Mouse (Mus musculus) midbrain, embryonic 16.5 days (tissue): ENCODE results near the gene Nfkbib. TPM values are rescaled to one million over a fixed set of nuclear protein-coding genes. Genes with fewer than 3 reads are reported as not detected.

Experiments used
- ATAC-seq: fragments of 200-750 bp; cut with Nextera tagmentation; 2 replicates; pipeline ENCODE4 v1.8.0; 2017; ENCODE audit warnings: moderate TSS enrichment
- H3K27ac ChIP-seq: fragments of 300-500 bp; sonication (generic); 2 replicates; pipeline ENCODE4 v1.5.1; 2014; ENCODE audit warnings: mild to moderate bottlenecking, low read length, mixed read lengths
- H3K27me3 ChIP-seq: fragments of 300-500 bp; sonication (generic); 2 replicates; pipeline ENCODE4 v1.6.1; 2014; ENCODE audit warnings: low read depth, low read length, mixed read lengths; ENCODE audit not compliant: control insufficient read depth, insufficient read depth
- H3K36me3 ChIP-seq: fragments of 300-500 bp; sonication (generic); 2 replicates; pipeline ENCODE4 v1.6.1; 2014; ENCODE audit warnings: mild to moderate bottlenecking, low read length, moderate library complexity, mixed read lengths; ENCODE audit not compliant: control insufficient read depth, insufficient read depth
- H3K4me1 ChIP-seq: fragments of 300-500 bp; sonication (generic); 2 replicates; pipeline ENCODE4 v1.6.1; 2014; ENCODE audit warnings: mild to moderate bottlenecking, low read length, mixed read lengths; ENCODE audit not compliant: control insufficient read depth, insufficient read depth
- H3K4me2 ChIP-seq: fragments of 300-500 bp; sonication (generic); 2 replicates; pipeline ENCODE4 v1.6.1; 2014; ENCODE audit warnings: mild to moderate bottlenecking, low read length, mixed read lengths
- H3K4me3 ChIP-seq: fragments of 300-500 bp; sonication (generic); 2 replicates; pipeline ENCODE4 v1.5.1; 2014; ENCODE audit warnings: low read depth, mild to moderate bottlenecking, low read length, moderate library complexity, mixed read lengths
- H3K9ac ChIP-seq: fragments of 300-500 bp; sonication (generic); 2 replicates; pipeline ENCODE4 v1.6.1; 2014; ENCODE audit warnings: low read depth, low read length, mixed read lengths
- H3K9me3 ChIP-seq: fragments of 300-500 bp; sonication (generic); replicated peaks from 2 replicates; pipeline ENCODE4 v1.6.1; 2014; ENCODE audit warnings: mild to moderate bottlenecking, low read length, mixed read lengths; ENCODE audit not compliant: control insufficient read depth, poor library complexity, severe bottlenecking
- WGBS: fragments of 180-500 bp; shearing (Covaris S2); extraction: QIAGEN DNeasy Blood & Tissue Kit; methylation state at CpG from one replicate; pipeline ENCODE4 v1.1.7; 2014; 5-methylcytosine and 5-hydroxymethylcytosine counted together
- polyA plus RNA-seq: library from polyadenylated mRNA; unstranded; fragments of >200 nt; fragmentation: Nextera tagmentation; extraction: Ambion mirVana; gene quantifications from 2 replicates; pipeline ENCODE4 v1.2.1, GENCODE M21; 2015

Gene Nfkbib
- polyA plus RNA-seq, 1 experiment from 2014 or later = 64.7 TPM

DNA sequence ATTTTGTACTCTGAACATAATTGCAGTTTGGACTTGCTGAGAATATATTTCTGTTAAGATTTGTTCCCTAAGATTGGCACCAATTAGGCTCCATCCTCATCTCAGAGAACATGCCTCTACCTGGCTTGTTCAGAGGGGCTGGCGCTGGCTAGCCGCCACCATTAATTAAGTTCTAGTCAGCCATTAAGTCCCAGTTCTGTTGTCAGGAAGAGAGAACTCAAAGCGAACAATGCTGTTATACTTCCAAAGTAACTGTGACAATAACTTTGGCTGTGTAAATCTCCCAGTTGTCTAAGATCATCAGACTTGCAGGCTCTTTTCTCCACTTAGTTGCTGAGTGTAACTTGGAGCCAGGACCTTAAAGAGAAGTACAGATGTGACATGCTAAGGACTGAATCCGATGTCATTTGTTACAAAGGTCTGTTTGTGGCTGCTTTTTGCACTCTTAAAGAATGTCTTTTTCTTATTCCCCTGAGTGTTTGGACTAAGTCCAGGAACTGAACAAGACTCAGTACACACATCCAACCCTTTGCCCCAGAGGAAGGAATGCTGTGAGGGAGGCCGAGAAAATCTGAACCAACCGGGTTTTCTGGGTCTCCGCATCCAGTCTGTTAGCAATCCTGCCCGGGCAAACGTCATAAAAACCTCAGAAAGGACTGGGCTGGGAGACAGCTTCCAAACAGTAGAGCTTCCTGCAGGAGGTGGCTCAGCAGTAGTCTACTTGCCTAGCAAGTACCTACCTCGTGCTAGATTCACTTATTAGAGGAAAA, 34.8 kb upstream of the Nfkbib start:
- Histone ChIP-seq H3K4me3 (no peak overlapping the region), H3K27me3 (no peaks in the 10 kb centered on the region), H3K9ac (0 out of 2 replicates have a peak overlapping the region, but pooled peaks have one; percentile 30), H3K4me2 (no peak overlapping the region), H3K9me3 (no peaks in the 10 kb centered on the region), H3K36me3 (no peaks in the 10 kb centered on the region), H3K4me1 (no peaks in the 10 kb centered on the region), H3K27ac (peak overlapping the region; percentile 55; the same call in 1 of the 2 replicates)
- 29% methylated on average over 10 of the region's 10 CpGs for whole genome bisulfite sequencing
- ATAC-seq = no peak

DNA sequence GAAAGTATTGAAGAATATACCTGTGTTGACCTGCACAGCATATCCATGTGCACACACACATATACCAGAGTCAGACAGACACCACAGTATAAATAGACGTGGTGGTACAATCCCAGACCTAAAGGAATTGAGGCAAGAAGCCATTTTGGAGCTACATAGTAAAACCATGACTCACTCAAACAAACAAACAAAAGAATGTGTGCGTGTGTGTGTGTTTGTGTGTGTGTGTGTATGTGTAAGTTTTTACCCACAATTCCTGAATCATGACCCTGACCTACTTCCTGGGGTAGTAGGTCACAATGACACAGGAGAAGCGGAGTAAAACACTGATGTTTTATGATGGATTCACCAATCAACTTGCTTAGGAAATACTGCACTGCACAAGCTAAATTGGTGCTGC, 34.1 kb upstream of the Nfkbib start:
- Histone ChIP-seq H3K27ac (peak overlapping the region; percentile 55; the same call in 1 of the 2 replicates), H3K9me3 (no peaks in the 10 kb centered on the region), H3K9ac (no peak overlapping the region), H3K4me1 (0 out of 2 replicates have a peak, but pooled peaks cover 4% of the 10 kb centered on the region), H3K4me3 (no peak overlapping the region), H3K4me2 (no peak overlapping the region), H3K27me3 (no peaks in the 10 kb centered on the region), H3K36me3 (no peaks in the 10 kb centered on the region)
- WGBS = 84% methylated on average over 3 of the region's 3 CpGs
- ATAC-seq = no peak

DNA sequence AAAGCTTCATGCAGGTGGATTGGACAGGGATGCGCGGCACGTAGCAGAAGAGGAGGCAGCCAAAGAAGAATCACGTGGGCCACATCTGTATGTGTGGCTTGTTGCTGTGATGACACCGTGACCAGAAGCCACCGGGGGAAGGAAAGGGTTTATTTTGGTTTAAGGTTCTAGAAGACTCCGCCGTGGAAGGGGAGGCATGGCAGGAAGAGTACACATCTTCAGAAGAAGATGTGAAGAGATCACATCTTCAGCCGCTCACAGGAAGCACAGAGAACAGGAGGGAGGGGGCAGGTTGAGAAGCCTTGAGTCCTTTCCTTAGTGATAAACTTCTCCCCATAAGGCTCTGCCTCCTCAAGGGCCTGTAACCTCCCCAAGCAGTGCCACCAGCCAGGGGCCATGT, 32.7 kb upstream of the Nfkbib start:
- Histone ChIP-seq H3K27me3 (no peaks in the 10 kb centered on the region; the same call in 1 of the 2 replicates), H3K36me3 (no peaks in the 10 kb centered on the region), H3K4me2 (no peak overlapping the region), H3K9ac (no peak overlapping the region), H3K9me3 (no peaks in the 10 kb centered on the region), H3K27ac (no peak overlapping the region), H3K4me1 (0 out of 2 replicates have a peak, but pooled peaks cover 4% of the 10 kb centered on the region), H3K4me3 (no peak overlapping the region)
- WGBS = 96% methylated on average over 9 of the region's 9 CpGs
- no peak for ATAC-seq

DNA sequence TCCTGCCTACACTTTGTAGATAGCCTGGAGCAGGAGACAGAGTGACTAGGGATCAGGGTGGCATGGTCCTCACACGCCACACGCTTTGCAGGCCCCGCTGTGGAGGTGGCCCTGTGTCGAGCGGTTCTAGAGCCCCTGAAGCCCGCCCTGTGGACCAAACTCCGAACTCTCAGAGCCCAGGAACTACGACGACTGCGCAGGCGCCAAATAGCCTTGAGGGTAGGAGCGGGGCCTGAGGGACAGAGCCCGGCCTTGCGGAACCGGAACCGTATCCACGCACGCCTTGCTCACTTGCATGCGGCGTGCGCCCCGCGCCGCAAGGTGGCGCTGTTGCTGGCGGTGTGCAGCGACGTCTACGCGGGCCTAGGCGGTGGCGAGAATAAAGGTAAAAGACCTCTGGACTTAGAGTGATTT, 29.3 kb upstream of the Nfkbib start:
- peak overlapping the region; percentile 38 for H3K4me2 ChIP-seq
- H3K27me3 ChIP-seq = no peaks in the 10 kb centered on the region; the same call in 1 of the 2 replicates
- 12% methylated on average over 32 of the region's 32 CpGs for WGBS
- peak overlapping the region; percentile 21; the same call in 1 of the 2 replicates for H3K9ac ChIP-seq
- H3K9me3 ChIP-seq = no peaks in the 10 kb centered on the region
- H3K27ac ChIP-seq = no peak overlapping the region
- peak; percentile 62 for ATAC-seq
- H3K4me1 ChIP-seq = 0 out of 2 replicates have a peak, but pooled peaks cover 4% of the 10 kb centered on the region
- no peaks in the 10 kb centered on the region for H3K36me3 ChIP-seq
- H3K4me3 ChIP-seq = peak overlapping the region; percentile 13

DNA sequence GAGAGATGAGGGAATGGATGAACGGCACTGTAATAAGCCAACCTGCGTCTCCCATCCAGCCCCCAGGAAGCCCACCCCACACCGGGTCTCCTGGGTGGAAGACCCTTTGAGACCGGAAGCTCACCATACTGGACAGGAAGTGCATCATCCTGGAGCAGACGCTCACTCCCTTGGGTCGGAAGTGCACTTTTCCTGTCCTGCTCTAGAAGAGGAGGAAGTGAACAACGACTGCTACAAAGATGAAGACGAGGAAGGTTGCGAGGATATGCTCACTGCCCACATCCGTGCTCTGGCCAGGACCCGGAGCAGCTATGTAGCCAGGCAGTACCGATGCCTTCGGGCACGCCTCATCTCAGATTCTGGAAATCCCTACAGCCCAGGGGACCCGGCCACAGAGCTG, 28.5 kb upstream of the Nfkbib start:
- no peak overlapping the region for H3K27ac ChIP-seq
- no peaks in the 10 kb centered on the region for H3K36me3 ChIP-seq
- no peaks in the 10 kb centered on the region for H3K9me3 ChIP-seq
- no peak overlapping the region for H3K4me2 ChIP-seq
- WGBS = 83% methylated on average over 15 of the region's 15 CpGs
- H3K4me3 ChIP-seq = no peak overlapping the region
- no peak for ATAC-seq
- no peaks in the 10 kb centered on the region; the same call in 1 of the 2 replicates for H3K27me3 ChIP-seq
- H3K4me1 ChIP-seq = 0 out of 2 replicates have a peak, but pooled peaks cover 4% of the 10 kb centered on the region
- no peak overlapping the region for H3K9ac ChIP-seq

DNA sequence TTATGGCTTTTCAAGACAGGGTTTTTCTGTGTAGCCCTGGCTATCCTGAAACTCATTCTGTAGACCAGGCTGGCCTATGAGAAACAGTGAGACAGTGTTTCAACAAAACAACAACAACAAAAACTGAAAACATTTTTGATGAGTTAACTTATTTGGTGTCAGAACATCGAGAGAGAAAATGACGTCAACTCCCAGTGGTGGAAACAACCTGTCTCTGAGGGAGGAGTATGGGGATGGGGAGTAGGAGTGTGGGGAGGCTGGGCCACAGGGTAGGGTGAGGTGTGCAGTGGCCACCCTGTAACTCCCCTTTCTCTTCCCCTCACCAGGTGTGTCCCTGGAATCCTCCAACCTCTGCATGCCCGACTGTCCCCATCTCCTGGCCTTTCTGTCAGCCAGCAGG, 27.2 kb upstream of the Nfkbib start:
- H3K36me3 ChIP-seq = no peaks in the 10 kb centered on the region
- no peak overlapping the region for H3K27ac ChIP-seq
- no peaks in the 10 kb centered on the region; the same call in 1 of the 2 replicates for H3K27me3 ChIP-seq
- H3K4me2 ChIP-seq = no peak overlapping the region
- H3K9me3 ChIP-seq = no peaks in the 10 kb centered on the region
- ATAC-seq = no peak
- whole genome bisulfite sequencing = 87% methylated on average over 3 of the region's 3 CpGs
- no peak overlapping the region for H3K9ac ChIP-seq
- no peak overlapping the region for H3K4me3 ChIP-seq
- 0 out of 2 replicates have a peak, but pooled peaks cover 4% of the 10 kb centered on the region for H3K4me1 ChIP-seq

DNA sequence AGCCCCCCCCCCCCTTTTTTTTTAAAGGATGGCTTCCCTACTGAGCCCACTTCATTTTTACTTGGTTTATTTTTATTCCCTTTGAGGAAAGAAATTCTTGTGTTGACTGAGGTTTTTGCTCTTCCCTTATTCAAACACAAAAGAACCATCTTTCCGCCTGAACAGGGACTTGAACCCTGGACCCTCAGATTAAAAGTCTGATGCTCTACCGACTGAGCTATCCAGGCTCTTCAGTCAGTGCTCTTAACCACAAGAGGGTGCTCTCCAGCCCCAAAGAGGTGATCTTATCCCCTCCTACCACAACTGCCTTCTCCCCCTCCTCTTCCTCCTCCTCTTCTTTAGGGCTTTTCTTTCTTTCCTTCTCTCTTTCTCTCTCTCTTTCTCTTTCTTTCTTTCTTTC, 26.5 kb upstream of the Nfkbib start:
- WGBS = 33% methylated on average over 2 of the region's 2 CpGs
- Histone ChIP-seq H3K9me3 (no peaks in the 10 kb centered on the region), H3K4me2 (no peak overlapping the region), H3K4me1 (0 out of 2 replicates have a peak, but pooled peaks cover 4% of the 10 kb centered on the region), H3K27me3 (no peaks in the 10 kb centered on the region; the same call in 1 of the 2 replicates), H3K9ac (no peak overlapping the region), H3K36me3 (no peaks in the 10 kb centered on the region), H3K4me3 (no peak overlapping the region), H3K27ac (no peak overlapping the region)
- ATAC-seq = no peak

DNA sequence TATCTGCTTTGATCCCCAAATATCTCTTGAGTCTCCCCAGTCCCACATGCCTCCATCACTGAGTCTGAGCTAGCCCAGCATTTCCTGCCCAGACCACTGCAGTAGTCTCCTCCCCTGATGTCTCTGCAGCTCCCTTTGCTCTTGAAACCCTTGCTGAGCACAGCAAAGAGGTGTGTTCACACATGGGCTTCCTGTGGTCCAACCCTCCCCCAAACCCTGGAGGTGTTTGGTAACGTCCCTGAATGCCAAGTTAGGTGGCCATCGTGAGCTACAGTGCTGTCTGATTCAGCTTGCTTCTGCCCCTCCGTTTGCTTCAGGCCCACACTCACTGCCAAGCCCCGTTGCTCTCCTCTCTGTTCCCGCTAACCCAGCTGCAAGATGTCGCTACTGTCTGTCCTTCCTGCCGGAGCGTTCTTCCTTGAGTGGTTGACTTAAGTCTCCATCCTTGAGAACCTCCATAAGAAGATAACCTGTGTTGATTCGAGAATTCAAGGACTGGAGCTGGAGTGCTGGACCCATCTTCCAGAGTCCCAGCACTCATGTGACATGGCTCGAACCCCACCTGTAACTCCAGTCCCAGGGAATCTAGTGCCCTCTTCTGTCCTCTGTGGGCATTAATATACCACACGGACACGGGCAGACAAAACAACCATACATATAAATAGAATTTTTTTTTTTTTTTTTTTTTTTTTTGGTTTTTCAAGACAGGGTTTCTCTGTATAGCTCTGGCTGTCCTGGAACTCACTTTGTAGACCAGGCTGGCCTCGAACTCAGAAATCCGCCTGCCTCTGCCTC, 25.3 kb upstream of the Nfkbib start:
- H3K4me2 ChIP-seq = no peak overlapping the region
- H3K4me1 ChIP-seq = 0 out of 2 replicates have a peak, but pooled peaks cover 4% of the 10 kb centered on the region
- no peak for ATAC-seq
- no peak overlapping the region for H3K4me3 ChIP-seq
- no peak overlapping the region for H3K9ac ChIP-seq
- 0 out of 2 replicates have a peak, but pooled peaks cover 2% of the 10 kb centered on the region for H3K36me3 ChIP-seq
- no peaks in the 10 kb centered on the region; the same call in 1 of the 2 replicates for H3K27me3 ChIP-seq
- H3K27ac ChIP-seq = no peak overlapping the region
- H3K9me3 ChIP-seq = no peaks in the 10 kb centered on the region
- WGBS = 89% methylated on average over 12 of the region's 14 CpGs
